Mouse (Mus musculus) CH12.LX (cell line): Measurements from ENCODE around the gene Dpp3. TPM values are rescaled to one million over a fixed set of nuclear protein-coding genes. Genes with fewer than 3 reads are reported as not detected.

Source experiments
- DNase-seq: peaks from one replicate; pipeline ENCODE4 v3.0.0-alpha.2; 2013; ENCODE audit errors: extremely low read depth
- H3K27ac ChIP-seq: 2 replicates; pipeline ENCODE4 v1.5.1; 2012; ENCODE audit warnings: low read depth, mild to moderate bottlenecking, control low read depth, moderate library complexity; ENCODE audit not compliant: insufficient read depth
- H3K27me3 ChIP-seq: replicated peaks from 2 replicates; pipeline ENCODE3; 2012; ENCODE audit warnings: inconsistent platforms
- H3K36me3 ChIP-seq, 2 experiments: replicated peaks in 1 of 2; 2 replicates each; pipeline versions ENCODE3 to v1.6.1; 2012; ENCODE audit warnings: inconsistent platforms in 1 of 2, low read length in 1 of 2, mild to moderate bottlenecking in 1 of 2, mixed read lengths in 1 of 2, moderate library complexity in 1 of 2; ENCODE audit not compliant: control insufficient read depth in 1 of 2, insufficient read depth in 1 of 2
- H3K4me1 ChIP-seq, 2 experiments: 2 replicates each; pipeline ENCODE4 v1.6.1; 2012; ENCODE audit warnings: inconsistent platforms in 1 of 2, moderate library complexity in 1 of 2; ENCODE audit not compliant: insufficient read depth in 2 of 2, control insufficient read depth in 1 of 2
- H3K4me2 ChIP-seq: 2 replicates; pipeline ENCODE4 v1.6.1; 2012; ENCODE audit warnings: low read depth, mild to moderate bottlenecking, control low read depth; ENCODE audit not compliant: poor library complexity, insufficient read depth, severe bottlenecking
- H3K4me3 ChIP-seq, 3 experiments: fragments of 150-350 bp in 1 of 3; sonication (generic) in 1 of 3; replicated peaks in 1 of 3; 2 replicates each; pipeline versions ENCODE3 to v1.5.1; 2011 to 2012; ENCODE audit warnings: low read depth in 2 of 3, low read length in 2 of 3, mild to moderate bottlenecking in 2 of 3, moderate library complexity in 2 of 3, control low read depth in 1 of 3, improper control_type of control experiment in 1 of 3, inconsistent platforms in 1 of 3, mixed read lengths in 1 of 3; ENCODE audit not compliant: poor library complexity in 1 of 3
- H3K79me2 ChIP-seq: replicated peaks from 2 replicates; pipeline ENCODE4 v1.6.1; 2012; ENCODE audit warnings: mild to moderate bottlenecking, moderate library complexity; ENCODE audit not compliant: control insufficient read depth, poor library complexity, insufficient read depth, severe bottlenecking; ENCODE audit errors: extremely low read depth
- H3K9ac ChIP-seq: 2 replicates; pipeline ENCODE4 v1.6.1; 2012; ENCODE audit warnings: low read depth, mild to moderate bottlenecking, control low read depth, moderate library complexity; ENCODE audit not compliant: insufficient read depth
- H3K9me3 ChIP-seq: replicated peaks from 2 replicates; pipeline ENCODE3; 2012; ENCODE audit warnings: low read length, inconsistent platforms, mixed read lengths
- BHLHE40 ChIP-seq: IDR thresholded peaks from 2 replicates; pipeline ENCODE4 v1.6.1; 2011; ENCODE audit warnings: mild to moderate bottlenecking, low read depth, low read length, improper control_type of control experiment
- CHD2 ChIP-seq: IDR thresholded peaks from 2 replicates; pipeline ENCODE4 v1.6.1; 2011; ENCODE audit warnings: low read length, improper control_type of control experiment
- E2F4 ChIP-seq: IDR thresholded peaks from 2 replicates; pipeline ENCODE4 v1.6.1; 2011; ENCODE audit warnings: low read depth, low read length, improper control_type of control experiment; ENCODE audit not compliant: insufficient replicate concordance
- EP300 ChIP-seq: IDR thresholded peaks from 2 replicates; pipeline ENCODE4 v1.6.1; 2011; ENCODE audit warnings: low read length, improper control_type of control experiment
- GABPA ChIP-seq: IDR thresholded peaks from 2 replicates; pipeline ENCODE4 v1.6.1; 2012; ENCODE audit warnings: low read depth, low read length, improper control_type of control experiment, inconsistent platforms; ENCODE audit not compliant: insufficient replicate concordance
- HCFC1 ChIP-seq: IDR thresholded peaks from 2 replicates; pipeline ENCODE4 v1.6.1; 2012; ENCODE audit warnings: low read depth, mild to moderate bottlenecking, inconsistent platforms, low read length, improper control_type of control experiment
- IRF4 ChIP-seq: IDR thresholded peaks from 2 replicates; pipeline ENCODE4 v1.6.1; 2014; ENCODE audit warnings: low read depth, mild to moderate bottlenecking, inconsistent platforms, low read length, improper control_type of control experiment
- JUND ChIP-seq: conservative IDR thresholded peaks from 2 replicates; pipeline ENCODE4 v1.6.1; 2011; ENCODE audit warnings: low read depth, low read length, improper control_type of control experiment
- MAFK ChIP-seq: IDR thresholded peaks from 2 replicates; pipeline ENCODE4 v1.6.1; 2011; ENCODE audit warnings: low read length, improper control_type of control experiment; ENCODE audit not compliant: insufficient replicate concordance
- MAZ ChIP-seq: IDR thresholded peaks from 2 replicates; pipeline ENCODE4 v1.6.1; 2012; ENCODE audit warnings: low read depth, mild to moderate bottlenecking, inconsistent platforms, low read length, improper control_type of control experiment, moderate library complexity
- MXI1 ChIP-seq: IDR thresholded peaks from 2 replicates; pipeline ENCODE4 v1.6.1; 2011; ENCODE audit warnings: mild to moderate bottlenecking, low read depth, low read length, improper control_type of control experiment
- MYC ChIP-seq: IDR thresholded peaks from 2 replicates; pipeline ENCODE4 v1.6.1; 2011; ENCODE audit warnings: low read depth, mild to moderate bottlenecking, improper control_type of control experiment, low read length
- NRF1 ChIP-seq: IDR thresholded peaks from 2 replicates; pipeline ENCODE4 v1.6.1; 2014; ENCODE audit warnings: low read depth, mild to moderate bottlenecking, inconsistent platforms, low read length, improper control_type of control experiment, moderate library complexity
- POLR2A ChIP-seq: IDR thresholded peaks from 2 replicates; pipeline ENCODE4 v1.6.1; 2011; ENCODE audit warnings: low read depth, mild to moderate bottlenecking, improper control_type of control experiment, low read length
- POLR2AphosphoS2 ChIP-seq: IDR thresholded peaks from 2 replicates; pipeline ENCODE4 v1.6.1; 2011; ENCODE audit warnings: low read depth, low read length, improper control_type of control experiment
- RAD21 ChIP-seq: IDR thresholded peaks from 2 replicates; pipeline ENCODE4 v1.6.1; 2011; ENCODE audit warnings: low read depth, mild to moderate bottlenecking, low read length, improper control_type of control experiment, moderate library complexity
- RCOR1 ChIP-seq: conservative IDR thresholded peaks from 2 replicates; pipeline ENCODE4 v1.6.1; 2012; ENCODE audit warnings: low read depth, mild to moderate bottlenecking, inconsistent platforms, low read length, improper control_type of control experiment
- ZNF384 ChIP-seq: IDR thresholded peaks from 2 replicates; pipeline ENCODE4 v1.6.1; 2012; ENCODE audit warnings: low read depth, low read length, improper control_type of control experiment, inconsistent platforms
- dilution Hi-C: fragments of 300-500 bp; cut with MboI; formaldehyde crosslinking; loops from 2 replicates; pipeline ENCODE4 v1.14.3; 2020; ENCODE audit warnings: low sequenced_read_pairs; ENCODE audit not compliant: extremely low pct_unique_long_range_greater_than_20kb, extremely low pct_ligation_motif_present
- in situ Hi-C: fragments of 300-500 bp; cut with MboI; formaldehyde crosslinking; loops from 3 replicates; pipeline ENCODE4 v1.14.3; 2019; ENCODE audit warnings: low sequenced_read_pairs, low pct_ligation_motif_present, low pct_unique_long_range_greater_than_20kb, mixed read lengths
- polyA plus RNA-seq: library from polyadenylated mRNA; unstranded; fragments of >175 nt; gene quantifications from 2 replicates; pipeline ENCODE4 v1.2.1, GENCODE M21; 2012; ENCODE audit warnings: low read depth; ENCODE audit not compliant: insufficient read length
- total RNA-seq, 2 experiments: library from RNA; depleted of rRNA; stranded (reverse); fragments of 300-350 nt in 1 of 2; fragments of >200 nt in 1 of 2; gene quantifications; 2 replicates each; pipeline ENCODE4 v1.2.3; 2012 to 2014

The Dpp3 gene
- total and polyA plus RNA-seq, 3 experiments: 79.6 to 100.0 (median 89.7) TPM

DNA sequence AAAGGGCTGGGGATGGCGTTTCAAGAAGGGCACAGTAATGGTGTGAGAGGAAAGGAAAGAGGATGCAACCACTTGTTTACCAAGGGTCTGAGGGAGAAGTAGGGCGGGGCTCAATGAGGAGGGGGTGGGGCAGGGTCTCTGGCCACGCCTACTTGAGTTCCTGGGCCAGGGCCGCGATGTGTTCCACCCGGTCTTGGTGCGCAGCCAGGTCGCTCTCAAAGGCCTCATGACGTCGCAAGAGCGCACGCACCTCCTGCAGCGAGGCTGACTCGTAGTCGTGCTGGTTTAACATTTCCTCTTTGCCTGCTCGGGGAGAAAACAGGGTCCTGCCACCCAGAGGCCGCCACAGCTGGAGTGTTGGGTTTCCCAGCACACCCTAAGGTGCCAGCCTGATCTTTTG lies 62.9 kb downstream of the Dpp3 start:
- Histone ChIP-seq H3K4me3 (no peak overlapping the region), H3K27me3 (peaks cover 81% of the 10 kb centered on the region), H3K9me3 (no peaks in the 10 kb centered on the region), H3K4me2 (peak overlapping the region; percentile 45), H3K4me1 (peaks cover 0 to 3% of the 10 kb centered on the region in 2 experiments; a peak in 1 of 4 replicates), H3K27ac (no peak overlapping the region), H3K36me3 (no peaks in the 10 kb centered on the region), H3K9ac (no peak overlapping the region), H3K79me2 (no peaks in the 10 kb centered on the region)
- TF ChIP-seq MXI1 (no peak), E2F4 (no peak), GABPA (no peak), POLR2A (no peak), BHLHE40 (no peak), RAD21 (no peak), CHD2 (no peak), MAZ (no peak), MYC (no peak), IRF4 (no peak), MAFK (no peak), HCFC1 (no peak), POLR2AphosphoS2 (no peak)
- dilution Hi-C loops (no loop called here), in situ Hi-C loops (loop anchor here (25.0 kb wide), 2 partner anchors 228 to 378 kb away; partner anchors contain the start of genes 2010003K11Rik, Rce1 and Syt12)
- DNase-seq: peak; percentile 13

DNA sequence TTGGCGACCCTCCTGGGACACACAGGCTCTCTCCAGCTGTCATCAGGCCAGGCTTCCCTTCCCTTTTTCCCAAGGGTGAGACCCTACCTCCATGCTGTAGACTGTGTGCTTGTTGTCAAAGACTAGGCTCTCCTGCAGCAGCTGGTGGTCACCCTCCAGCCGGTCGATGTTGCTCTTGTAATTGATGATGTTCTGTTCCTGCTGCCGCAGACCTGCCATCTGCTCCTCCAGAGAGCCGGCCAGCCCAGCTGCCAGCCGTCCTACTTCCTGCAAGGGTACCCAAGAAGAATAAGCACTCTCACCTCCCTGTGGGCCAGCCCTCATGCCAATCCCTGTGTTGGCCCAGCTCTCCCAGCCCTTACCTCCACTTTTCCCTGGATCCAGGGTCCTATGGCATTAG lies 65.0 kb downstream of the Dpp3 start:
- H3K4me3 ChIP-seq: no peak overlapping the region
- peaks cover 87% of the 10 kb centered on the region for H3K27me3 ChIP-seq
- H3K27ac ChIP-seq: no peak overlapping the region
- no peak overlapping the region for H3K9ac ChIP-seq
- no peaks in the 10 kb centered on the region for H3K79me2 ChIP-seq
- H3K36me3 ChIP-seq: no peaks in the 10 kb centered on the region
- TF ChIP-seq RAD21: no peak
- in situ Hi-C loops: loop anchor here (25.0 kb wide), 2 partner anchors 226 to 376 kb away; partner anchors contain the start of genes 2010003K11Rik, Rce1 and Syt12
- no peaks in the 10 kb centered on the region for H3K9me3 ChIP-seq
- peaks cover 0 to 3% of the 10 kb centered on the region in 2 experiments; a peak in 1 of 4 replicates for H3K4me1 ChIP-seq
- DNase-seq: no peak
- dilution Hi-C loops: no loop called here
- H3K4me2 ChIP-seq: no peak overlapping the region

DNA sequence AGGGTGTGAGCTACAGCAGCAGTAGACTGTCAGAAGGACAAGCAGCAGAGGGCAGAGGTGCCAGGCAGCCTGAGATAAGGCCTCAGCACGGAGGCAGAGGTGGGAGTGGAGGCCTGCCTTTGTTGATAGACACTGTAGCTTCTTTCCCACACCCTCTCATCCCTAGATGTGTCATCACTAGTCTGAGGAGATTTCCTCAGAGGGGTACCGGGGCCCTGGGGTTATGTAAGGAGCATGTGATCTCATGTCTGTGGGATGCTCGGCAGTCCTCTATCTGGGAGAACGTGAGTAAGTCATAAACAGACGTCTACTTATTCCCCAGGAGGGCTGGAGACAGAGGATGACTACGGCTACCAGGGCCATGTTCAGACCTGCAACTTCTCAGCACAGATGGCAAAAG lies 69.0 kb downstream of the Dpp3 start:
- H3K4me3 ChIP-seq: no peak overlapping the region
- dilution Hi-C loops: no loop called here
- no peaks in the 10 kb centered on the region for H3K79me2 ChIP-seq
- H3K4me1 ChIP-seq: no peaks in the 10 kb centered on the region
- TF ChIP-seq GABPA (no peak), BHLHE40 (no peak), EP300 (no peak), RCOR1 (no peak), ZNF384 (no peak), POLR2AphosphoS2 (no peak), NRF1 (no peak), JUND (no peak)
- no peak overlapping the region for H3K4me2 ChIP-seq
- H3K9me3 ChIP-seq: no peaks in the 10 kb centered on the region
- in situ Hi-C loops: loop anchor here (25.0 kb wide), 2 partner anchors 222 to 372 kb away; partner anchors contain the start of genes 2010003K11Rik, Rce1 and Syt12
- no peak overlapping the region for H3K9ac ChIP-seq
- no peak overlapping the region for H3K27ac ChIP-seq
- no peaks in the 10 kb centered on the region for H3K36me3 ChIP-seq
- no peak for DNase-seq
- peaks cover 81% of the 10 kb centered on the region for H3K27me3 ChIP-seq
